Mouse (Mus musculus): Measurements from ENCODE around the gene Tmem88. TPM values are rescaled to one million over a fixed set of nuclear protein-coding genes. Genes with fewer than 3 reads are reported as not detected.

The Tmem88 gene
- polyA plus RNA-seq, 1 experiment = 25.4 TPM

- Histone ChIP-seq H3K4me3 (ENCODE audit: insufficient read depth, low read depth, low read length) (no peak overlapping the region), H3K27ac (ENCODE audit: insufficient read depth, low read depth, low read length) (peak overlapping the region; percentile 57; the same call in 1 of the 2 replicates), H3K27me3 (replicated peaks; ENCODE audit: control insufficient read depth, insufficient read depth, low read length) (no peaks in the 10 kb centered on the region), H3K4me1 (ENCODE audit: control insufficient read depth, insufficient read depth, low read length) (peaks cover 14% of the 10 kb centered on the region), H3K36me3 (ENCODE audit: control insufficient read depth, insufficient read depth, low read length) (no peaks in the 10 kb centered on the region)
- DNase-seq = peak; percentile 34
- no peak for TF ChIP-seq CTCF (conservative IDR thresholded peaks at IDR 0.05; ENCODE audit: insufficient read depth, insufficient read length, low read depth, low read length)
- TF ChIP-seq POLR2A (IDR thresholded peaks at IDR 0.05; ENCODE audit: low read depth, low read length) = no peak
- 42% methylated on average over 2 of the region's 2 CpGs for WGBS
Measured at GRCm38 (mm10) chr11:69369990-69370816, 27.8 kb downstream of the Tmem88 start.

GRCm38 (mm10) chr11:69369215-69369989 lies 28.6 kb downstream of the Tmem88 start, which contains the start of gene Chd3:
TSS of gene Chd3 (minus strand) at chr11:69369406.
- WGBS = 2% methylated on average over 18 of the region's 34 CpGs
- Histone ChIP-seq H3K27me3 (replicated peaks; ENCODE audit: control insufficient read depth, insufficient read depth, low read length) (no peaks in the 10 kb centered on the region), H3K4me3 (ENCODE audit: insufficient read depth, low read depth, low read length) (peak within 1 kb of the TSS; percentile 66), H3K27ac (ENCODE audit: insufficient read depth, low read depth, low read length) (peak within 1 kb of the TSS; percentile 94), H3K36me3 (ENCODE audit: control insufficient read depth, insufficient read depth, low read length) (no peaks in the 10 kb centered on the region), H3K4me1 (ENCODE audit: control insufficient read depth, insufficient read depth, low read length) (peaks cover 20% of the 10 kb centered on the region)
- TF ChIP-seq CTCF (conservative IDR thresholded peaks at IDR 0.05; ENCODE audit: insufficient read depth, insufficient read length, low read depth, low read length) = no peak
- TF ChIP-seq POLR2A (IDR thresholded peaks at IDR 0.05; ENCODE audit: low read depth, low read length) = no peak
- DNase-seq = no peak

- Histone ChIP-seq H3K27ac (ENCODE audit: insufficient read depth, low read depth, low read length) (peak overlapping the region; percentile 94), H3K36me3 (ENCODE audit: control insufficient read depth, insufficient read depth, low read length) (no peaks in the 10 kb centered on the region), H3K4me1 (ENCODE audit: control insufficient read depth, insufficient read depth, low read length) (peaks cover 25% of the 10 kb centered on the region), H3K4me3 (ENCODE audit: insufficient read depth, low read depth, low read length) (peak overlapping the region; percentile 66), H3K27me3 (replicated peaks; ENCODE audit: control insufficient read depth, insufficient read depth, low read length) (no peaks in the 10 kb centered on the region)
- TF ChIP-seq CTCF (conservative IDR thresholded peaks at IDR 0.05; ENCODE audit: insufficient read depth, insufficient read length, low read depth, low read length) = no peak
- DNase-seq = peak; percentile 55
- 1% methylated on average over 84 of the region's 106 CpGs for WGBS
Measured at GRCm38 (mm10) chr11:69368356-69369214, 29.4 kb downstream of the Tmem88 start.

- DNase-seq = peak; percentile 61
- H3K36me3 ChIP-seq (ENCODE audit: control insufficient read depth, insufficient read depth, low read length) = no peaks in the 10 kb centered on the region
- TF ChIP-seq POLR2A (IDR thresholded peaks at IDR 0.05; ENCODE audit: low read depth, low read length) = no peak
- TF ChIP-seq CTCF (conservative IDR thresholded peaks at IDR 0.05; ENCODE audit: insufficient read depth, insufficient read length, low read depth, low read length) = no peak
- 2% methylated on average over 22 of the region's 22 CpGs for WGBS
- H3K27me3 ChIP-seq (replicated peaks; ENCODE audit: control insufficient read depth, insufficient read depth, low read length) = no peaks in the 10 kb centered on the region
- peak overlapping the region; percentile 81 for H3K27ac ChIP-seq (ENCODE audit: insufficient read depth, low read depth, low read length)
- peaks cover 28% of the 10 kb centered on the region for H3K4me1 ChIP-seq (ENCODE audit: control insufficient read depth, insufficient read depth, low read length)
- peak overlapping the region; percentile 66 for H3K4me3 ChIP-seq (ENCODE audit: insufficient read depth, low read depth, low read length)
Measured at GRCm38 (mm10) chr11:69367616-69368355, 30.2 kb downstream of the Tmem88 start.

GRCm38 (mm10) chr11:69366855-69367615 lies 31.0 kb downstream of the Tmem88 start:
- WGBS = 1% methylated on average over 22 of the region's 22 CpGs
- Histone ChIP-seq H3K4me3 (ENCODE audit: insufficient read depth, low read depth, low read length) (peak overlapping the region; percentile 66), H3K36me3 (ENCODE audit: control insufficient read depth, insufficient read depth, low read length) (no peaks in the 10 kb centered on the region), H3K27me3 (replicated peaks; ENCODE audit: control insufficient read depth, insufficient read depth, low read length) (no peaks in the 10 kb centered on the region), H3K4me1 (ENCODE audit: control insufficient read depth, insufficient read depth, low read length) (peaks cover 28% of the 10 kb centered on the region), H3K27ac (ENCODE audit: insufficient read depth, low read depth, low read length) (peak overlapping the region; percentile 81)
- no peak for TF ChIP-seq POLR2A (IDR thresholded peaks at IDR 0.05; ENCODE audit: low read depth, low read length)
- no peak for TF ChIP-seq CTCF (conservative IDR thresholded peaks at IDR 0.05; ENCODE audit: insufficient read depth, insufficient read length, low read depth, low read length)
- peak; percentile 42 for DNase-seq

All from kidney, adult 2 months (tissue).